Mouse (Mus musculus) lung, adult 2 months (tissue): Measurements from ENCODE around the gene Arntl2.

Experiments used
- CTCF ChIP-seq: fragments of 200-500 bp; IDR thresholded peaks from 2 replicates; pipeline ENCODE4 v1.5.1; 2011; ENCODE audit warnings: mild to moderate bottlenecking, low read length, control low read depth; ENCODE audit not compliant: insufficient read depth
- POLR2A ChIP-seq: fragments of 200-500 bp; IDR thresholded peaks from 2 replicates; pipeline ENCODE4 v1.6.1; 2011; ENCODE audit warnings: low read depth, mild to moderate bottlenecking, control low read depth, low read length, borderline replicate concordance; ENCODE audit errors: extremely low read depth

- TF ChIP-seq POLR2A (no peak), CTCF (no peak)
These were observed 56.1 kb downstream of the Arntl2 start for GRCm38 (mm10) chr6:146851916-146852315.
